Mouse (Mus musculus) colon, adult 2 months (tissue): ENCODE measurements around the gene 4930507D05Rik. TPM values are rescaled to one million over a fixed set of nuclear protein-coding genes. Genes with fewer than 3 reads are reported as not detected.

ENCODE experiments used
- polyA plus RNA-seq: library from polyadenylated mRNA; depleted of rRNA; stranded (reverse); fragments of >200 nt; gene quantifications from 2 replicates; pipeline ENCODE4 v1.2.3, GENCODE M21; 2012; rRNA removed

Gene 4930507D05Rik
- polyA plus RNA-seq: not detected in 2 replicates

GRCm38 (mm10) chr10:62449364-62450279 lies at the start of gene 4930507D05Rik, which contains the start of gene Supv3l1:
TSS of gene 4930507D05Rik (plus strand) at chr10:62449489.
TSS of gene Supv3l1 (minus strand) at chr10:62449738.

GRCm38 (mm10) chr10:62422255-62422654 lies 27.0 kb upstream of the 4930507D05Rik start, which contains the start of gene Hkdc1:
TSS of gene Hkdc1 (minus strand) at chr10:62422491.

GRCm38 (mm10) chr10:62486618-62487415 lies 37.5 kb downstream of the 4930507D05Rik start, which contains the start of gene Vps26a:
TSS of gene Vps26a (minus strand) at chr10:62486805.

Other genes starting within 250 kb of the 4930507D05Rik start
- 267 and 271 TPM in 2 replicates for gene Tspan15, start 218.2 kb upstream of the 4930507D05Rik start, polyA plus RNA-seq
- 19.3 and 24.5 TPM in 2 replicates for gene Tacr2, start 197.1 kb upstream of the 4930507D05Rik start, polyA plus RNA-seq
- 87.9 and 91.0 TPM in 2 replicates for gene Hk1, start 69.6 kb upstream of the 4930507D05Rik start, polyA plus RNA-seq
- gene Hkdc1, start 27.0 kb upstream of the 4930507D05Rik start, polyA plus RNA-seq: 7.9 and 14.6 TPM in 2 replicates
- gene Supv3l1, start 249 bp downstream of the 4930507D05Rik start, polyA plus RNA-seq: 10.7 and 11.9 TPM in 2 replicates
- gene Vps26a, start 37.3 kb downstream of the 4930507D05Rik start, polyA plus RNA-seq: 4.7 and 4.8 TPM in 2 replicates
- 6.4 and 9.5 TPM in 2 replicates for gene Srgn, start 78.0 kb downstream of the 4930507D05Rik start, polyA plus RNA-seq
- 34.7 and 39.4 TPM in 2 replicates for gene Kif1bp, start 129.0 kb downstream of the 4930507D05Rik start, polyA plus RNA-seq
- gene Ddx21, start 152.8 kb downstream of the 4930507D05Rik start, polyA plus RNA-seq: 5.8 and 6.5 TPM in 2 replicates
- gene Ddx50, start 201.7 kb downstream of the 4930507D05Rik start, polyA plus RNA-seq: 6.9 and 7.8 TPM in 2 replicates